Mouse (Mus musculus): ENCODE measurements around the gene Tor1aip1. TPM values are rescaled to one million over a fixed set of nuclear protein-coding genes. Genes with fewer than 3 reads are reported as not detected.

Tor1aip1 gene
- polyA plus RNA-seq, 1 experiment from 2014 or later, result 23.4 TPM

DNA sequence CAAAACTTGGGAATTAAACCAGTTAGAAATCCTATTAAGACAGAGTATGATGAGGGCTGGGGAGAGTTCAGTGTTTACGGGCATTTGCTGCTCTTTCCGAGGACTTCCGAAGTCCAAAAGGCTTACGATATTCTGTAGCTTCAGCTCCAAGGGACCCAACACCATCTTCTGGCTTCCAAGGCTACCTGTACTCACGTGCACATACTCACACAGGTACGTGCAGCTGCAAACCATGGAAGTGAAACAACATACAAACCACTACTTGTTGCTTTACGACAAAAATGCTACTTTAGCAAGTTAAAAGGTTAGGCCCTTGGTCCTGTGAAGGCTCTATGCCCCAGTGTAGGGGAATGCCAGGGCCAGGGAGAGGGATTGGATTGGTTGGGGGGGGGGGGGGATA lies 2.4 kb downstream of the Tor1aip1 start:
- Histone ChIP-seq H3K4me2 (peak overlapping the region; percentile 75), H3K9ac (no peak overlapping the region), H3K9me3 (replicated peaks) (no peaks in the 10 kb centered on the region), H3K4me3 (replicated peaks) (peak overlapping the region; percentile 82; the same call in 1 of the 2 replicates), H3K27ac (replicated peaks) (no peak overlapping the region), H3K4me1 (replicated peaks) (peaks cover 27% of the 10 kb centered on the region), H3K36me3 (replicated peaks) (peaks cover 50% of the 10 kb centered on the region), H3K27me3 (no peaks in the 10 kb centered on the region)
- WGBS (ENCODE audit: insufficient replicate concordance), result 92% methylated on average over 7 of the region's 7 CpGs
- no peak for ATAC-seq (ENCODE audit: insufficient read depth)

DNA sequence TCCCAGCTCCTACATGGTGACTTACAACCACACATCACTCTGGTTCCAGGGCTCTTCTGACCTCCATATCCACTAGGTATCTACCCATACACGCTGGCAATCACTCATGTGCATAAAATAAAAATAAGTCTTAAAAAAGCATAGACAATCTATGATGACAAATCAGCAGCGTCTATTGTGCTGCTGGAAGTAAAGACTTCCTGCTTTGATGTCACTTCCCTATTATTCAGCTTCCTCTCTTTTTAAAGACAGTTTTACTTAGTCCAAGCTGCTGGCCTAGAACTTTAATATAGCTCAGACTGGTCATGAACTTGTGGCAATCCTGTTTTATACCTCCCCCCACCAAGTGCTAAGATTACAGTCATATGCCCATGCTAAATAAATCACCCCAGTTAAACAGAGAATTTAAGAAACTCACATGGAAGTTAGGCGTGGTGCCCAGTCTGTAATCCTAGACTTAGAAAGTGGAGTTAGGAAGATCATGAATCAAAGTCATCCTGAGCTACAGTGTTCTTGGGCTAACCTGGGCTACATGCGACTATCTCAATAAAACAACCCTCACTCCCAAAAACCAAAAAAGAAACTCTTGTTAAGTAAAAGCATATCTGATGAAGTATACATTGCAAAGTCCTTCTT lies 7.8 kb downstream of the Tor1aip1 start:
- peaks cover 80% of the 10 kb centered on the region for H3K36me3 ChIP-seq (replicated peaks)
- H3K4me3 ChIP-seq (replicated peaks), result no peak overlapping the region
- H3K9me3 ChIP-seq (replicated peaks), result no peaks in the 10 kb centered on the region
- WGBS (ENCODE audit: insufficient replicate concordance), result 69% methylated on average over 4 of the region's 4 CpGs
- no peak overlapping the region for H3K4me2 ChIP-seq
- H3K27ac ChIP-seq (replicated peaks), result no peak overlapping the region
- H3K9ac ChIP-seq, result no peak overlapping the region
- H3K4me1 ChIP-seq (replicated peaks), result 0 out of 2 replicates have a peak, but pooled peaks cover 8% of the 10 kb centered on the region
- no peak for ATAC-seq (ENCODE audit: insufficient read depth)
- H3K27me3 ChIP-seq, result no peaks in the 10 kb centered on the region

- Histone ChIP-seq H3K36me3 (replicated peaks) (peaks cover 74% of the 10 kb centered on the region), H3K4me1 (replicated peaks) (0 out of 2 replicates have a peak, but pooled peaks cover 5% of the 10 kb centered on the region), H3K9ac (no peak overlapping the region), H3K27me3 (no peaks in the 10 kb centered on the region), H3K4me3 (replicated peaks) (no peak overlapping the region), H3K9me3 (replicated peaks) (no peaks in the 10 kb centered on the region), H3K27ac (replicated peaks) (no peak overlapping the region), H3K4me2 (no peak overlapping the region)
- ATAC-seq (ENCODE audit: insufficient read depth), result no peak
- 76% methylated on average over 3 of the region's 3 CpGs for WGBS (ENCODE audit: insufficient replicate concordance)
These were observed 8.4 kb downstream of the Tor1aip1 start for GRCm38 (mm10) chr1:156027849-156028248.

DNA sequence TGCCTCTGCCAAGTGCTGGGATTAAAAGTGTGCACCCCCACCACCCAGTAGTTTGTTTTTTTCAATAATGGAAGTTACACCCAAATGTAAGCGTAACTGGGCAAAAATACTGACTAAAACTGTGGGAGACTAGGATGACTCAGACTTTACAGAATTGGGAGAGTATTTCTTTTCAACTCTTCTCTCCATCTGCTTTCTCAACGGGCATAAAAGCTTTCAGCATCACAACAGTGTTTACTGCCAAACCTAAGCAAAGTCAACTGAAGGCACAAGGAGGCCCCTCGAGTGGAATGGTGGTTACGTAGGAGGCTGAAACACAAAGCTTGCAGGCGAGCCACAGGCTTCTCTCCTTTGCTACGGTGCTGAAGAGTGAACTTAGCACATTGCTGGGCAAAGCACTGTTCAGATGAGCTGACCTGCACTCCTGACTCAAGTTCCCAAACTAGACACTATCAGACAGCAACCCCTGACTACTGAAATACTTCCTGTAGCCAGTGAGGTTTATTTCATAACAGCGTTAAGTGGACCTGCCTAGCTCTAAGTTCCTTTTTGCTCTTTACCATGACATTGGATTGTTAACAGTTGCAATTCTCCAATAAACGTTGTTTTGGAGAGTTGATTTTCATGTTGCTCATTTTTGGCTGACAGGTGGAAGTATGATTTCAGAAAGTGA lies 11.3 kb downstream of the Tor1aip1 start:
- Histone ChIP-seq H3K9me3 (replicated peaks) (no peaks in the 10 kb centered on the region), H3K27me3 (no peaks in the 10 kb centered on the region), H3K4me3 (replicated peaks) (no peak overlapping the region), H3K27ac (replicated peaks) (0 out of 2 replicates have a peak overlapping the region, but pooled peaks have one; percentile 19), H3K36me3 (replicated peaks) (peaks cover 69% of the 10 kb centered on the region), H3K9ac (no peak overlapping the region), H3K4me2 (peak overlapping the region; percentile 18; the same call in 1 of the 2 replicates), H3K4me1 (replicated peaks) (0 out of 2 replicates have a peak, but pooled peaks cover 5% of the 10 kb centered on the region)
- WGBS (ENCODE audit: insufficient replicate concordance), result 57% methylated on average over 8 of the region's 8 CpGs
- no peak for ATAC-seq (ENCODE audit: insufficient read depth)

DNA sequence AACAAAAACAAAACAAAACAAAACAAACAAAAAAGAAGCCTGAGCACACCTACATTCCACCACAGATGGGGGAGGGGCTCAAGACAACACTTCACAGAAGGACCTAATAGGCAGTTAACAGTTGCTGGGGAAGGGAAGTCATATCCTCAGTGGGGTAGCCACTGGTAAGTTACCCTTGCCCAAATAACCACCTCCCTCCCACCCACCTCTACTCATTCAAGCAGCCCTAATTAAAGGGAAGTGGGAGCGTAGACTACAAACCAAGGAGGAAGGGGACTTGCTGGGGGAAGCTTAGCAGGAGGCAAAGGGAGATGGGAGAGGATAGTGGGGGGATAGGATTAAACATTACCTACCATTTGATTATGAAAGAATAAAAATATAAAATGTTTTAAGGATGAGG lies 15.9 kb downstream of the Tor1aip1 start:
- Histone ChIP-seq H3K4me3 (replicated peaks) (no peak overlapping the region), H3K9ac (no peak overlapping the region), H3K9me3 (replicated peaks) (no peaks in the 10 kb centered on the region), H3K36me3 (replicated peaks) (peaks cover 72% of the 10 kb centered on the region), H3K4me1 (replicated peaks) (no peaks in the 10 kb centered on the region), H3K27me3 (no peaks in the 10 kb centered on the region), H3K27ac (replicated peaks) (no peak overlapping the region), H3K4me2 (no peak overlapping the region)
- WGBS (ENCODE audit: insufficient replicate concordance), result 88% methylated on average over 1 of the region's 1 CpGs
- ATAC-seq (ENCODE audit: insufficient read depth), result no peak

DNA sequence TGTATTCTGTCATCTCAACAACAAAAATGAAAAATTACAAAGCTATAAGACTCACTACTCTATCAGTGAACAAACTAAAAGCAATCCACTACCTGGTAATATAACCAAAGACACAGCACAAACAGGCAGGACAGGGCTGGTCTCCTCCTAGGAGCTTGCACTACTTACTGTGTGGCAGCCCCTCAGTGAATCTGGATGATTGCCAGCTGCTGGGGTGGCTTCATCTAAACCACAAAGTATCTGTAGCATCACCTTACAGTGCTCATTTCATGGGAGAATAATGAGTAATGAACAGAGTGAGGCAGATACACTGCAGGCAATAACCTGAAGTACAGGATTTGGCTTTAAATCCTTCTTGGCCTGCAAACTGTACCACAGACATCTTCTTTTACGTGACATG lies 16.5 kb downstream of the Tor1aip1 start:
- Histone ChIP-seq H3K27ac (replicated peaks) (no peak overlapping the region), H3K9me3 (replicated peaks) (no peaks in the 10 kb centered on the region), H3K4me2 (no peak overlapping the region), H3K36me3 (replicated peaks) (peaks cover 73% of the 10 kb centered on the region), H3K4me3 (replicated peaks) (no peak overlapping the region), H3K4me1 (replicated peaks) (no peaks in the 10 kb centered on the region), H3K9ac (no peak overlapping the region), H3K27me3 (no peaks in the 10 kb centered on the region)
- no peak for ATAC-seq (ENCODE audit: insufficient read depth)
- 71% methylated on average over 1 of the region's 1 CpGs for WGBS (ENCODE audit: insufficient replicate concordance)

- Histone ChIP-seq H3K4me3 (replicated peaks) (no peak overlapping the region), H3K4me2 (no peak overlapping the region), H3K9me3 (replicated peaks) (no peaks in the 10 kb centered on the region), H3K36me3 (replicated peaks) (peaks cover 65% of the 10 kb centered on the region), H3K27ac (replicated peaks) (no peak overlapping the region), H3K27me3 (no peaks in the 10 kb centered on the region), H3K4me1 (replicated peaks) (no peaks in the 10 kb centered on the region), H3K9ac (no peak overlapping the region)
- WGBS (ENCODE audit: insufficient replicate concordance), result 86% methylated on average over 1 of the region's 1 CpGs
- no peak for ATAC-seq (ENCODE audit: insufficient read depth)
These were observed 27.3 kb downstream of the Tor1aip1 start for GRCm38 (mm10) chr1:156009003-156009402.

DNA sequence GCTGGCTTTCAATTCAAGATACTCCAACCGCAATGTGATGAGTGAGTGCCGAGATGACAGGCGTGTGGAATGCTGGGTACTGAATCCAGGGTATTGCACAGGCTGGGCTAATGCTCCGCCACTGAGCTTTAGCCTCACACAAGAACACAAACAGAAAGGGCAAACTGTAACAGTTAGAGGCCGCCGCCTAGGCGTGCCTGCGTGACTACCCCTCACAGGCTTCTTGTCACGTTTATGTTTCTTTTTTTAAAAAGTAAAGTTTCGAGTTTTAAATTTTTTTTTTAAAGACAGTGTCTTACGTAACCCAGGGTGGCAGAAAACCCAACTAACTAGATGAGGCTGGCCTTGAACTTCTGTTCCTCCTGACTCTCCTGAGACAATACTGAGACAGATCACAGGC lies 30.4 kb downstream of the Tor1aip1 start:
- Histone ChIP-seq H3K4me2 (no peak overlapping the region), H3K9ac (no peak overlapping the region), H3K4me3 (replicated peaks) (no peak overlapping the region), H3K27ac (replicated peaks) (no peak overlapping the region), H3K9me3 (replicated peaks) (no peaks in the 10 kb centered on the region), H3K36me3 (replicated peaks) (peaks cover 56% of the 10 kb centered on the region), H3K27me3 (no peaks in the 10 kb centered on the region), H3K4me1 (replicated peaks) (0 out of 2 replicates have a peak, but pooled peaks cover 3% of the 10 kb centered on the region)
- WGBS (ENCODE audit: insufficient replicate concordance), result 81% methylated on average over 11 of the region's 11 CpGs
- ATAC-seq (ENCODE audit: insufficient read depth), result no peak

DNA sequence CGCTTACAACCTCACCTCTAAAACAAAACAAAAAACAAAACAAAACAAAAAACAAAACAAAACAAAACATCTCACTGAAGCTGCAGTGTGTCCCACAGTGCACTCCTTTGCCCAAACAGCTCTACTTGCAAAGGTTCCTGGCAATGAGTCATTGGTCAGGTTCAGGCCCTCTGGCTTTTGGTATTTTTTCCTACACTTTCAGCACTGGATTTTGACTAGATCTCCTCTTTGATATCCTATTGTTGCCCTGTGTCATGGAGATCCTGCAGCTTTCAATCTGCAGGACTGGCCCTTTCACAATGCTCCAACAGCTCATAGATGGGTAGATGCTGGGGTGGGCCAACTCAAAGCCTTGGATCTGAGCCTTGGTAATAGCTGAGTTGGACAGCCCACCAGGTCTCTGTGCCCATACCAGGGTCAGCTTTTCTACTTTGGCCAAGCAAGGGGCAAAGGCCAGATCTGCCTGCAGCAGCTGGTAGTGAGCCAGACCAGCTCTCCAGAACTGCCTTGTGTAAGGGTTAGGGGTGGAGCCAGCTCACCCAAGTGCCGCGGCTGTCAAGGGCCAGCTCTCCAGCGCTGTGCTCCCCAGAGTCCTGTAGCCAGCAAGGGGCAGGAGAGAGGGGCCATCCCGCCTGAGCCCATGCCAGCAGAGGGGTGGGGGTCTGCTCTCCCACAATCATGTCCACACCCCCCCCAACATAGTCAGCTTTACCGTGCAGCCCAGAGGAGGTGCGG lies 32.9 kb downstream of the Tor1aip1 start:
- Histone ChIP-seq H3K4me1 (replicated peaks) (0 out of 2 replicates have a peak, but pooled peaks cover 3% of the 10 kb centered on the region), H3K9ac (no peak overlapping the region), H3K9me3 (replicated peaks) (no peaks in the 10 kb centered on the region), H3K36me3 (replicated peaks) (peaks cover 42% of the 10 kb centered on the region), H3K4me2 (no peak overlapping the region), H3K27ac (replicated peaks) (no peak overlapping the region), H3K27me3 (no peaks in the 10 kb centered on the region), H3K4me3 (replicated peaks) (no peak overlapping the region)
- ATAC-seq (ENCODE audit: insufficient read depth), result peak; percentile 28; the same call in 1 of the 2 replicates
- 84% methylated on average over 7 of the region's 7 CpGs for WGBS (ENCODE audit: insufficient replicate concordance)

DNA sequence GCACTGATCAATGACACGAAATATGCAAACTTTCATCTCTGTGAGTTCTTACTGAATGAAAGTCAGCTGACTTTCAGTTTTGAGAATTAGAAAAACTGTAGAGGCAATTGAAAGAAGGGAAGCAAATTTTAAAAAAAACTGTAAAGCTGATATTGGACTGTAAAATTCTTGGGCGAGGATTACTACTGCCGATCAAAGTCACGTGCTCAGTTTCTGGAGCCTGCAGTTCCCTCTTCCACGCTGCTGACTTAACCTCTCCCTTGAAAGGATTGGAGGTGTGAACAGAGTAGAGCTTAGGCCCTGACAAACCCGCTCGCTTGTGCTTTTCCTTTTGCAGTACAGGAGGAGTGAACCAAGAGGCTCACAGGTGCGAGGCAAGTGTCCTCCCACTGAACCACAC lies 33.9 kb downstream of the Tor1aip1 start:
- ATAC-seq (ENCODE audit: insufficient read depth), result no peak
- Histone ChIP-seq H3K27me3 (no peaks in the 10 kb centered on the region), H3K4me1 (replicated peaks) (0 out of 2 replicates have a peak, but pooled peaks cover 3% of the 10 kb centered on the region), H3K4me2 (no peak overlapping the region), H3K36me3 (replicated peaks) (peaks cover 34% of the 10 kb centered on the region), H3K9me3 (replicated peaks) (no peaks in the 10 kb centered on the region), H3K27ac (replicated peaks) (no peak overlapping the region), H3K4me3 (replicated peaks) (no peak overlapping the region), H3K9ac (no peak overlapping the region)
- WGBS (ENCODE audit: insufficient replicate concordance), result 85% methylated on average over 8 of the region's 8 CpGs

DNA sequence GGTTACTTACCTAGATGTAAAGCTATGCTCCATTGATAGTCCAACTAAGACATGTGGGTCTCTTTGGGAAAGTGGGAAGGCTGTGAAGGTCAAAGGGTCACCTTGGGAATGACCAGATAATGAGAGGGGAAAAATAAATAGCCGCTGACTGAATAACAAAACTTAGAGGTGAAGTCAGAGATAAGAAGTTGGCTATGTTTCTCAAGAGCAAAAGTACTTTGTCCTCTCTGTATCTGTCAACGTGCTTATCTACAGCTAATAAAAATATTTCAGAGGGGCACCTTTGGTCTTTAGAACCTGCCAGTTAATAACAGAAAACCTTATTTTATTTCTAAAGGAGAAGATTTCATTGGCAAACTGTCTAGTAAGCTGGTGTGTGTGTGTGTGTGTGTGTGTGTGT lies 40.7 kb downstream of the Tor1aip1 start:
- Histone ChIP-seq H3K27ac (replicated peaks) (no peak overlapping the region), H3K4me1 (replicated peaks) (no peaks in the 10 kb centered on the region)
- no peak for ATAC-seq (ENCODE audit: insufficient read depth)

More for the DNA sequence above, 40.7 kb downstream of the Tor1aip1 start:
- no peaks in the 10 kb centered on the region for H3K9me3 ChIP-seq (replicated peaks)
- no peak overlapping the region for H3K4me2 ChIP-seq
- no peak overlapping the region for H3K4me3 ChIP-seq (replicated peaks)
- H3K9ac ChIP-seq, result no peak overlapping the region
- no peaks in the 10 kb centered on the region for H3K36me3 ChIP-seq (replicated peaks)
- H3K27me3 ChIP-seq, result no peaks in the 10 kb centered on the region
- 36% methylated on average over 2 of the region's 2 CpGs for WGBS (ENCODE audit: insufficient replicate concordance)

All from liver, embryonic 15.5 days (tissue).